Mouse (Mus musculus) small intestine, adult 2 months (tissue): Measurements from ENCODE around the gene Hist1h4i.

Experiments
- CTCF ChIP-seq: fragments of 200-500 bp; IDR thresholded peaks from 2 replicates; pipeline ENCODE4 v1.5.1; 2012; ENCODE audit warnings: low read depth, mild to moderate bottlenecking, control low read depth, inconsistent platforms, low read length, moderate library complexity, mixed read lengths; ENCODE audit not compliant: insufficient replicate concordance, insufficient read length; ENCODE audit errors: extremely low read depth
- POLR2A ChIP-seq: fragments of 200-500 bp; IDR thresholded peaks from 2 replicates; pipeline ENCODE4 v1.6.1; 2012; ENCODE audit warnings: low read depth, mild to moderate bottlenecking, control low read depth, inconsistent platforms, low read length, moderate library complexity

DNA sequence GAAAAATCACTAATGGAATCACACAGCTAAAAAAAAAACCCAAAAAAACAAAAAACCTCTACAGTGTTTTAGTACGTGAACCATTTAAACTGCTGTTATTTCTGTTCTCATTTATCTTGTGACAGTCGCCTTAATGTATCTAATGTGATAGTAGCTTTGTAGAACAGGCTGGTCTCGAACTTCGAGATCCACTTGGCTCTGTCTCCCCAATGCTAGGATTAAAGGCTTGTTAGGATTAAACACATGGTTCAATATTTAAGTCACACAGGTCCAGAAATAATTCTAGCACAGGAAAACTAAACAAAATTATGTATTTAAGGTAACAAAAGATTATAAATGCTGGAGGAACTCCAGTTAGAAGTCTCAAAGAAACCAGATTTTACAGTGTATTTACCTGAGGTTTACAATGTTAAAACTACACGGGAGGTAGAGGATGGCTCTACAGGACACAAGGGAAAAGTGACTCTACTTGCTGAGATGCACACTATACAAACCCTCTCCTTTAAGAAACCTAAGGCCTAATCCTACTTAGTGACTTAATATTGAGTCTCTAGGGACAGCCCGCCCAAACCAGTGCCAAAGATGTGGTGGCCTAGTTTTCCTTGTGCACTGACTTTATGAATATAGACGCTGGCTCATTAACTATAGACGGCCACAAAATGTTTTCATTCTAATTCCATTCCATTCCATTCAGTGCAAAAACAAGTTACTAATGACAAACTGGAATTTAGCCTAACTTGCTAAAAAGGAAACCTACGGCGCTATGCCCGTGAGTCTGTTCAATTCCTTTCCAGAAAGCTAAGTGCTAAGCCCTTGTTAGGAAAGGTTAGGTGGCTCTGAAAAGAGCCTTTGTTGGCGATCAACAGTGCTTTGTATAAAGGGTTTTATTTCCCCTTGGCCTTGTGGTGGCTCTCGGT lies 747 bp upstream of the Hist1h4i start:
- no peak for TF ChIP-seq CTCF
- no peak for TF ChIP-seq POLR2A
